Mouse (Mus musculus) 416B (cell line): ENCODE measurements around the gene Gm20867.
"Not testable (repeated sequence)": the region's sequence is repeated elsewhere in the genome, so short reads cannot be mapped to it uniquely, and the experiment has no call there.

Experiments
- DNase-seq: peaks from one replicate; pipeline ENCODE4 v3.0.0; 2011; ENCODE audit warnings: low read depth

The Gm20867 gene

GRCm38 (mm10) chrY:77963104-77963503 lies at the start of gene Gm20867:
TSS of gene Gm20867 (minus strand) at chrY:77963204.
- DNase-seq, result not testable (repeated sequence)
